Mouse (Mus musculus) embryonic stem cell, embryonic (primary cell): ENCODE results near the gene Lrp1.

Experiments used
- CTCF ChIA-PET, 4 experiments: fragments of 300-600 bp in 2 of 4; fragments of 350-600 bp in 2 of 4; sonication (Branson Sonifier 250); formaldehyde crosslinking; loops; one replicate each; lab custom pipeline; 2022; ENCODE audit warnings: inconsistent platforms in 2 of 4; lab: Charles Lee
- POLR2A ChIA-PET, 4 experiments: fragments of 300-600 bp in 2 of 4; fragments of 350-600 bp in 2 of 4; sonication (Branson Sonifier 250); formaldehyde crosslinking; loops; one replicate each; lab custom pipeline; 2022; ENCODE audit warnings: antibody characterized with exemption in 4 of 4, inconsistent platforms in 1 of 4; lab: Charles Lee

Lrp1 gene

DNA sequence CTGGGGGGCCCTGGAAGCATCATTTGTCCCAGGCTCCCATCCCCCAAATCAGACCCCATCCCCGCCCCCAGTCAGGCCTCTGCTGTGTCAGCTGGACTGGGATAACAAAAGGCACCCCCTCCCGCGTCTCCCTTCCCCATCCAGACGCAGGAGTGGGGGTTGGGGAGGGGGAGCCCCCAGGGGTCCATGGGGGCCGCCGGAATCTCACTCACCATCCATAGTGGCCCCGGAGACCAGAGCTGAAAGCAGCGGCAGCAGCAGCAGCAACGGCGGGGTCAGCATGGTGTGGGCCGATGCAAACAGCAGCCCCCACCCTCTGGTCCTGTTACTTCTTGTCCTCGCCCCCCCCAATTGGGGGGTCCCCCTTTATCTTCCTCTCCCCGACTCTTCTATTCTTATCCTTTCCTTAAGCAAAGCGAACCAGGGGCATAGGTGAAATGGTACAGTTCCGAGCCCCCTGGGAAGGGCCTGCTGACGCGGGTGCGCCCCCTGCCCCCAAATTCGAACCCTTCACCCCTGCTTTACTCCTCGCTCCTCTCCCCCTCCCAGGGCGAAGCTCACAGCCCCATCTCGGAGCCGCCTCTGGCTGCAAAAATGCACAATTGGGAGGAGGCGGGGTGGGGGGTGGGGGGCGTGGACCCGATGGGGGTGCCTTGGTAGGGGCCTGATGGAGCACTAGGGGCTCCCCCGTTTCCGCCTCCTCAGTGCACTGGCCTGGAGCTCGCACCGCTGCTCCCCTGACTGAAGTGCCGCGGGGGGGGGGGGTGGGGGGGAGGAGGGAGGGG is at the start of gene Lrp1:
Gene Lrp1 (minus strand): TSS at position 743 of the 785 bp plus-strand sequence.
- CTCF ChIA-PET: interaction anchor here (0.5 to 4.4 kb wide), 71 partner anchors 7 to 529 kb away, joined by 3 to 44 read pairs (median 5); partner anchors contain the start of genes Stat6 (in 3 of the 4), Mars (in 1 of the 4) and Ndufa4l2 (in 1 of the 4)
- POLR2A ChIA-PET: interaction anchor here (0.5 to 6.6 kb wide), 91 partner anchors 8 to 945 kb away, joined by 3 to 87 read pairs (median 4); partner anchors contain the start of genes Nab2 (in 3 of the 4), Naca (in 3 of the 4), Shmt2 (in 2 of the 4) and Stat6 (in 2 of the 4)

DNA sequence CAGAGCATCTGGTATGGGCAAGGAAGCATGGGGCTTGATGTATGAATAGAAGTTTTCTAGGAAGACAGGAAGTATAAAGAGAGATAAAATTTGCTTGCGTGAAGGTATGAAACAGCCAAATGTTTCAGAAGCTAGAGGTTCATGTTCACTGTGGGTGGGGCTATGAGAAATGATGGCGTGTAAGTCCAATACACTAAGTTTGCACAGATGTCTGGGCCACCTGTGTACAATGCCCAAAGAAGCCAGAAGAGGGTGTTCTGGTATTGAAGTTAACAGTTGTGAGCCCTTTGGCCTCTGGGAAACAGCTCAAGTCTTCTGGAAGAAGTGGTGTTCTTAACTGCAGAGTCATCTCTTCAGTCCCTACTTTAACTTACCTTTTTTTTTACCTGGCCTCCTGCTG is 49.2 kb upstream of the Lrp1 start:
- ChIA-PET POLR2A (interaction anchor here in 3 of 4 experiments (0.7 to 2.6 kb wide), 11 partner anchors 8 to 375 kb away, joined by 3 to 11 read pairs (median 5); partner anchors contain the start of gene Stat6 (in 1 of the 3)), CTCF (interaction anchor here (0.5 to 2.6 kb wide), 22 partner anchors 14 to 1051 kb away, joined by 3 to 14 read pairs (median 4); partner anchors contain the start of genes Stat6 (in 4 of the 4), Lrp1 (in 1 of the 4) and Zbtb39 (in 1 of the 4))

DNA sequence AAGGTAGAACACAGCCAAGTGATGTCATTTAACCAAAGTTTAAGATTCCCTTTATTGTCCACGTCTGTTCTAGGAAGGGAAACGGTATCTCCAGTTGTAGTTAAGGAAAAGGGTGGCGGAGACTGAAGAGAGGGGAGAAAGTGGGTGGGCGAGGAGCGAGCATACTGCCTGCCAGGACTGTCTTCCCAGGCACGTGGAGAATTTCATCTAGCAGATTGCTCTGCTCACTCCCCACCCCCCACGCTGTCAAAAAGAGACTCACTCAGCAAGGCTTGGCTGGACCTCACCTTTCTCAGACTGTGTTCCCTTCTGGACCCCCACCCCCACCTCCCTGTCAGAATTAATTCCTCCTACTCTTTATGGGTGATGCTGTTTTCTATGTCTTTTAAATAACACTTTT is 48.2 kb upstream of the Lrp1 start:
- ChIA-PET CTCF (interaction anchor here in 3 of 4 experiments (0.8 to 2.6 kb wide), 10 partner anchors 8 to 339 kb away, joined by 3 to 14 read pairs (median 4); partner anchors contain the start of genes Stat6 (in 2 of the 3) and Zbtb39 (in 1 of the 3)), POLR2A (interaction anchor here in 2 of 4 experiments (1.5 to 2.2 kb wide), 9 partner anchors 8 to 742 kb away, joined by 3 to 17 read pairs (median 11); partner anchors contain the start of genes Nabp2 (in 1 of the 2) and Rnf41 (in 1 of the 2))

DNA sequence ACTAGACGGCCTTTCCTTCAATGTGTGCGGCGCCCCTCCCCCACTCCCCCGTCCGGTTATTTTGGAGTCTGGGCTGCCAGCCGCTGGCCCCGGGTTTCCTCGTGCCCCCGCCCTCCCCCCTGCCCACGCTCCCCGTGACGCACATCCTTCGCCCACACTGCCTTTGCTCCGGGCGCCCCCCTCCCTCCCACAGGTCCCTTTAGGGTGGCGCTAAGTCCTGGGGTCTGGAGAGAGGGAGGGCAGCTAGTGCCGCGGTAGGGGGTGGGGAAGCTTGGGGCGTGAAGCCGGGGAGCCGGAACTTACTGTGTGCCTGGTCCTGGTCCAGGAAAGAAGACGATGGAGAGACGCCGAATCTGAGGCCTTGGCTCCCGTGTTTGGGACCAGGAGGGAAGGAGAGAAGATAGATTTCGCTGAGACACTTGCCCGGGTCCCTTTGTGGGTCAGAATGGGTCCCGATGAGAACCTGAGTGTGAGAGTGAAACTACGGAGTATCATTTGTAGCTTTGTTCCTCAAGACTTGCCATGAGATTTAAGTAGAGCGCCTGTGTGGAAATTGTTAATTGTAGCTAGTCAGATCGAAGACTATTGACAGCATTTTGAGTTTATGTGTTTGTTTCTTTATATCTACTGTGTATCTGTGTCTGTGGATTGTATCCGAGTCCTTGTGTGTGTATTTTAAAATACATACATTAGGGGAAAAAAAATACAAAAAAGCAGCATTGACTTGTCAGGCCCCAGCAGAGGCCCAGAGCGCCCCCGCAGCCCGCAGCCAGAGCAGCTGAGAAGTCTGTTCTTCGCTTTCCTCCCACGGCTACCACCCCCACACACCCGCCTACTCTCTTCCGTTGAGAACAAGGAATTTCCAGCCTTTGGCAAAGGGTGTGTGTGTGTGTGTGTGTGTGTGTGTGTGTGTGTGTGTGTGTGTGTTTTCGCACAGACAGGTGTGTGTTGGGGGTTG is 47.4 kb upstream of the Lrp1 start, which contains the start of gene Nab2:
Gene Nab2 (minus strand): TSS at position 476 of the 958 bp plus-strand sequence.
- CTCF ChIA-PET: interaction anchor here (0.5 to 1.9 kb wide), 26 partner anchors 9 to 887 kb away, joined by 3 to 12 read pairs (median 3); partner anchors contain the start of genes Stat6 (in 3 of the 4), Myo1a (in 1 of the 4) and Zbtb39 (in 1 of the 4)
- POLR2A ChIA-PET: interaction anchor here in 3 of 4 experiments (0.6 to 5.8 kb wide), 80 partner anchors 8 to 743 kb away, joined by 3 to 57 read pairs (median 4); partner anchors contain the start of genes Lrp1 (in 3 of the 3), Atp5b (in 2 of the 3), Nabp2 (in 2 of the 3) and Naca (in 2 of the 3)

DNA sequence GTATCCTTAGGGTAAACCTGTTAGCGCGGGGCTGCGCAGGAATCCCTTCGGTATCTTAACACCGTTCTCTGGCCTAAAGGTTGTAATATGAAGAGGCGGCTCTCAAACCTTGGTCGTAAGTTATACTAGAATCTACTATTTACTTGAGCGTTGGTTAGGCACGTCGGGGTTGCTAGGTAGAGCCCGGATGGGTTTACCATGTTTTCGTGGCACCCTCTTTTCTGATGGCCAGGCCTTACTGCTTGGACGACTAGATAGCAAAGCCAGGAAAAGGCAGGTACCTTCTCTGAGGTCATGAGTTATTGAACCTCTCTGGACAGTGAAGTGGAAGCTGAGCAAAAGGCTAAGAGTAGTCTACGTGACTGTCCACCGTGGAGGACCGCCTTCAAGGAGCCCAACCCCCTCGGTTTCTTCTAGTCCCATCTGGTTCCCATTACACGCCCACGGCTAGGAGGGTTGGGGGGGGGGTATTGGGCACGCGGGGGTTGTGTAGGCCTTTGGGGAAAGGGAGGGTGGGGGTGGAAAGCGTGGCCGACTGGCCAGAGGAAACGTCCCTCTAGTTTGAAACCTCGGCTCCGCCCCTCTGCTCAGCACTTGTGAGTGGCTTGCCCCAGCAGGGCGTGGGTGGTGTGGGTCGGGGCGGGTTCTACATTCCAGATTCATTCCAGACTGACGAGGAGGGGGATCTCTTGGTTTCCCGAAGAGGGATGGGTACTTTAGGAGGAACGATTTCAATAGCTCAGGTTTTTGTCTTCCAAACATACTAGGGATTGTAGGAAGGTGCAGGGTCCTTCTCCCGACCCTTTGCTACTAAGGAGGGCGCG is 46.5 kb upstream of the Lrp1 start:
- CTCF ChIA-PET: interaction anchor here (0.5 to 1.9 kb wide), 26 partner anchors 10 to 888 kb away, joined by 3 to 12 read pairs (median 4); partner anchors contain the start of genes Stat6 (in 3 of the 4), Myo1a (in 1 of the 4) and Zbtb39 (in 1 of the 4)
- POLR2A ChIA-PET: interaction anchor here (0.6 to 5.8 kb wide), 85 partner anchors 8 to 744 kb away, joined by 3 to 57 read pairs (median 4); partner anchors contain the start of genes Lrp1 (in 3 of the 4), Atp5b (in 2 of the 4), Nabp2 (in 2 of the 4) and Naca (in 2 of the 4)

DNA sequence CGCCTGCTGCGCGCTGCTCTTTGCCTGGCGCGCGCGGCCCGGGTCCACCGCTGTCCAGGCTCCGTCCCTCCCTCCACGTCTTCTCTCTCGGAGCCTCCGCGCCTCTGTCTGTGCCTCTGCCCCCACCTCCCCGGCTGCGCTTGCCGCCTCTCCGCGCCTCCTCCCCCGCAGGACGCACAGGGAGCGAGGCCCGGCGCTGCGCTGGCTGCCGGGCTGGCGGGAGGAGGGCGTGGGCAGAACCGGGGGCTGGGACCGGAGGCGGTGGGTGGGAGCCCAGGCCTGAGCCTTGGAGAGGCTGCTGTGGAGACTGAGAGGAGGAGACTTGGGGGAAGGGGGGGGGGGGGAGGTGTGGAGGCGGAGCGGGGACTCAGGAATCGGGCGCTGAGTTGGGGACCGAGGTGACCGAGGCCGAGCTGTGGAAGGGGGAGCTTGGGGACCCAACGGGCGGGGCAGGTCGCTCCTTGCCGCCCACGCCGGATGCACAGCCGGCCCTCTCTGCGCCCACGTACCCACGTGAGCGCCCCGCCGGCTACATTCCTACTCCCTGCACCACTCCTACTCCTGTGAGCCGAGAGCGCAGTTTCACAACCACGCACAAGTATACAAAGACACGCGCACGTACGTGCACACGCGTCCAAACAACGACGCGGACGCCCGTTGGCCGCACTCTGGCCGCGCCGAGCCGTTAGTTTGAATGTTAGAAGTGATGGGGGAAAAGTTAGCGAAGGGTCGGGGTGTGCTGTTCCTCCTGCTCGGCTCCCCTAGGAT is 45.7 kb upstream of the Lrp1 start, which contains the start of gene Nemp1:
Gene Nemp1 (plus strand): TSS at position 401 of the 768 bp plus-strand sequence.
- ChIA-PET CTCF (interaction anchor here in 3 of 4 experiments (0.5 to 1.5 kb wide), 8 partner anchors 10 to 469 kb away, joined by 3 to 7 read pairs (median 4); partner anchors contain the start of gene Stat6 (in 1 of the 3)), POLR2A (interaction anchor here in 3 of 4 experiments (0.5 to 5.8 kb wide), 24 partner anchors 8 to 745 kb away, joined by 3 to 57 read pairs (median 4); partner anchors contain the start of genes Stat6 (in 2 of the 3), Lrp1 (in 1 of the 3), Nabp2 (in 1 of the 3) and Naca (in 1 of the 3))

DNA sequence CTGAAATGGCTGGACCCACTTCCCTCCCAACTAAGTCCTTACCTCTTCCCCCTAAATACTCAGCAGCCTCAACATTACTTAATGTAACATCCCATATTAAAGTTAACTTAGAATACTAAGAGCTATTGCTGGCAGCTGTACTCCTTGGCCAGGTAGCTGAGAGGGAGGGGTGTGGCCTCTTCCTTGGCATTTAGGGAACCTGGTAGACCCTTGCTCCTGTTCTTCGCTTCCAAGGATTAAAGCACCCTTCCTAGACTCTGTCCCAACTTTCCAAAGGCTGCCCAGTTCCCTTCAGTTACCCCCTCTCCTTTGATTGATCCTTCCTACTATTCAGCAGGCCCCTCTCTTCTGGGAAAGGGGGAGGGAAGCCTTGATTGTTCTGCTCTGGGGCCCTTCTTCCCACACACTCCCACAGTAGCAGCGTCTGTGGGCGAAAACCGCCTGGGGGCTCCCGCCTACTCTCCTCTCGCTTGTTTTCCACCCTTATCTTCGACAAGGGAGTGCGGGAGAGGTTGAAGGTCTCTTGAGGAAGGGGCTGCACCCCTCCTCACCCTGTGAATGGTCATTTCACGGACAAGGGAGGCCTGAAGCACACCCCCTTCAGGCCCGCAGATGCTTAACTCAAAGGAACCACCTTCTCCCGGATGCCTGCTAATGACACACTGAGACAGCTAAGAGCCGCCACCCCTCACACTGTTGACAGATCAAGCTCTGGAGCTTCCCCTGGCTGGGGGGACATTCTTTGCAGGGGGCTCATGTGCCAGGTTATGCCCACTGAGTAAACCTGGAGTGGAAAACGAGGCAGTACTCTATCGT is 44.6 kb upstream of the Lrp1 start:
- POLR2A ChIA-PET: interaction anchor here in 3 of 4 experiments (0.5 to 5.8 kb wide), 20 partner anchors 11 to 374 kb away, joined by 3 to 57 read pairs (median 3); partner anchors contain the start of genes Stat6 (in 2 of the 3) and Lrp1 (in 1 of the 3)
- CTCF ChIA-PET: interaction anchor here in 3 of 4 experiments (0.5 to 2.4 kb wide), 10 partner anchors 11 to 703 kb away, joined by 3 to 7 read pairs (median 4); partner anchors contain the start of gene Stat6 (in 2 of the 3)

DNA sequence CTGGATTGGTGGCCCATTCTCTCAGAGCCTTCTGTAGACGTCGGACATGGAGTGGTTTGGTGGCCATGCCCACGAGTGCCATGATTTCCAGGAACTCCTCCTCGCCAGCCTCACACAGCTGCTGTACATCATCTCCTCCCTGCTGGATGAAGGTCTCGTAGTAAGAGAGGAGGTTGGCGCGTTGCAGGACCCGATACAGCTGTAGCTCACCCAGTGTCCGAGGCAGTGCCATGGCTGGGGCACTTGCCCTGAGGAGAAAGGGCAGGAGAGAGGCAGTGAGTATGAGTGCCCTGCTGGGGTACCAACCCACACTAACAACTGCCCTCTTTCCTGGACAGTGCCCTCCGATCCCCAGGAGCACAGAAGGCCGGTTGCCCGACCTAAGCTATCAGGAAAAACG is 43.9 kb upstream of the Lrp1 start:
- ChIA-PET CTCF (interaction anchor here in 2 of 4 experiments (0.5 to 2.8 kb wide), 5 partner anchors 21 to 702 kb away, joined by 3 to 9 read pairs (median 4); partner anchors contain the start of genes Stat6 (in 1 of the 2) and Zbtb39 (in 1 of the 2)), POLR2A (interaction anchor here in 3 of 4 experiments (0.9 to 5.8 kb wide), 12 partner anchors 11 to 638 kb away, joined by 3 to 57 read pairs (median 3); partner anchors contain the start of genes Stat6 (in 2 of the 3), Lrp1 (in 1 of the 3) and Pan2 (in 1 of the 3))

DNA sequence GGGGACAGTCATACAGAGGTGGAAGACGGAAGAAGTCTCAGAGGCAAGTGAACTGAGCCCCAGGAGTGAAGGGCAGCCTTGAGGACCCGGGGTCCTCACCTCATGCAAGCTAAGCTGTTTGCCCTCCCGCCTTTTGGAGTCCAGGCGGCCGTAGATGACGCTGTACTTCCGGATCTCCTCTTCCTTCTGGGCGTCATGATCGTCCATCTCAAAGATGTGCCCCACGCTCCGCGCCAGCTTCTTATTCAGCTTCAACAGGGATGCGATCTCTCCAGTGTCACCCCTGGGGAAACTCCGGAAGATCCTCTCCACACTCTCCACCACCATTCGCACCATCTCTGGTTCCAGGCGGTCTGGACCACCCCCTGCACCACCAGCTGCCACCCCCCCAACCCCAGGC is 43.2 kb upstream of the Lrp1 start:
- POLR2A ChIA-PET: interaction anchor here in 3 of 4 experiments (0.5 to 5.8 kb wide), 10 partner anchors 11 to 639 kb away, joined by 3 to 57 read pairs (median 4); partner anchors contain the start of genes Stat6 (in 2 of the 3), Lrp1 (in 1 of the 3) and Pan2 (in 1 of the 3)

DNA sequence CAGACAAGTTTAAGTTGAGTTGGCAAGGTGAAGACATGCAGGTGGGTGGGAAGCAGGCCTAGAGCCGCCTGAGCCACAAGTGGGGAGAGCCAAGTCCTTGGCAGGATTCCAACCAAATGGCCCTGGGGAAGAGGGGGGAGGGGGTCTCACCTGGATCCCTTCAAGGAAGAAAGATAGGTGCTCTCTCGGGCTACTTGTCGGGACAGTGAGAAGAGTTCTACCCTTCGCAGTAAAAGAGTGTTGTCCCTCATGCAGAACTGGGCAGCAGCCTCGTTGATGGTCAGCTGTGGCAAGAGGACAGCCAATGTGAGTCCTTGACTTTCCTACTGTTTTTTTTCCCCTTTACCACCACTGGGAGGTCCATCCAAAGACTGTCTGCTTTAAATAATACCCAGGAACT is 42.6 kb upstream of the Lrp1 start:
- CTCF ChIA-PET: interaction anchor here in 3 of 4 experiments (0.7 to 2.8 kb wide), 7 partner anchors 22 to 428 kb away, joined by 3 to 13 read pairs (median 5); partner anchors contain the start of genes Stat6 (in 2 of the 3), Lrp1 (in 1 of the 3) and Zbtb39 (in 1 of the 3)
- POLR2A ChIA-PET: interaction anchor here in 2 of 4 experiments (0.5 to 5.8 kb wide), 7 partner anchors 10 to 373 kb away, joined by 3 to 28 read pairs (median 5); partner anchors contain the start of genes Lrp1 (in 1 of the 2) and Stat6 (in 1 of the 2)

More for the DNA sequence above, 43.2 kb upstream of the Lrp1 start:
- CTCF ChIA-PET: interaction anchor here in 3 of 4 experiments (0.7 to 2.8 kb wide), 6 partner anchors 22 to 429 kb away, joined by 3 to 9 read pairs (median 4); partner anchors contain the start of genes Stat6 (in 2 of the 3) and Zbtb39 (in 1 of the 3)

DNA sequence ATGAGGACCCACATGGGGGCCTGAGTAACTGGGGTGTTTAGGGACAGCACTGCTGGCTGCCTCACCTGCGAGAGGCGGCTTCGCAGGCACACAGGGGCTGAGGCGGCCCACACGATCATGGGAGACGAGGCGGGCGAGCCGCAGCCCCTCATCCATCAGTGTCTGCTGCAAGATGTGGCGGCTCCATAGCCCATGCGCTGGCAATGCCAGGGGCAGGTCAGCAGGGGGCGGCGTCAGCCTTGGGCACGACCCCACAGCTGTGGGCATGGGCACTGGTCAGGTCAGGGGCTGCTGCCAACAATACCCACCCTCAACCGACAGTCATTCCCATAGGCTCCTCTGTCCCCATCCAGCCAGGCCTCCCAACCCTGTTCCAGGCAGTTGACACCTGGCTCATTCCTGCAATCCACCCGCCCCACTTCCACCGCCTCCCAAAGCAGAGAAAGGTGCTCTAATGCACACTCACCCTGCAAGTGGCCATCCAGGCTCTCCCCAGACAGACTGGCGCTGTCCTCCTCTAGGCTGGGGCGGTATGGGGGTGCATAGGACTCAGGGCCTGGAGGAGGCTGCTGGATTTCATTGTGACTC is 41.8 kb upstream of the Lrp1 start:
- ChIA-PET CTCF (interaction anchor here (0.6 to 2.8 kb wide), 20 partner anchors 9 to 550 kb away, joined by 3 to 19 read pairs (median 4); partner anchors contain the start of genes Stat6 (in 2 of the 4), Lrp1 (in 1 of the 4) and Zbtb39 (in 1 of the 4)), POLR2A (interaction anchor here in 3 of 4 experiments (0.7 to 5.8 kb wide), 29 partner anchors 8 to 749 kb away, joined by 3 to 28 read pairs (median 4); partner anchors contain the start of genes Stat6 (in 3 of the 3), Atp5b (in 1 of the 3), Baz2a (in 1 of the 3) and Cs (in 1 of the 3))

DNA sequence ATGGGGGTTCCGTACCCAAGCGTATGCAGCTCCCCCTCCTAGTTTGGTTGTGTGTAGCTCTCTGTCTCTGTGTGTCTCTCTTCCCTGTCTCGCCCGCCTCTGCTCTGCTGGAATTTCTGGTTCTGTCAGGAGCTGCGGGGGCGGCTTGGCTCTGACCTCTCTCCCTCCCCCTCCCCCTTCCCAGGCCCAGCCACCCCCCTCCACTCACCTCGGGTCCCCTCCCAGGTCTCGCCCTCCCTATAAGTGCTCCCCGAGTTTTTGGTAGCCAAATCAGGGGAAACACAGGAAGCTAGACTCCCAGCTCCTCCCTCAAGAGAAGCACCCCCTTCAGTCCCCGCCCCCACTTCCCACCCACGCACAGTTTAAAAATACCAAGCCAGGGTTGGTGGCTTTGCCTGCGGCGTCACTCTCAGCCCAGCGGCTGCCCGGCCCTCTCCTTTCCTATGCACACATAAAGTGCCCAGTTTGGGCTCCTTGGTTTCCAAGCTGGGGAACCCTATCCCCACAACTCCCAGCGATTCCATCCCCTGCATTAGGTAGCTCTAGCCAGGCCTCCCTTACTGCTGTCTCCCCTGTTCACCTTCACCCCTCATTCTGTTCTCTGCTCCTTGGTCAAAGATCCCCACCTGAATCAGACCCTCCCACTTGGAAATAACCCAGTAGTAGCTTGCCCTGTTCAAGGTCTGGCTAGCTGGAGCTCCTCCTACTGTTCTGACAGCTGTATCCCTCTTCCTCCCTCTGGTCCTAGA is 41.1 kb upstream of the Lrp1 start:
- ChIA-PET CTCF (interaction anchor here (0.6 to 2.8 kb wide), 25 partner anchors 9 to 551 kb away, joined by 3 to 19 read pairs (median 4); partner anchors contain the start of genes Lrp1 (in 2 of the 4), Stat6 (in 2 of the 4) and Zbtb39 (in 1 of the 4)), POLR2A (interaction anchor here in 3 of 4 experiments (0.6 to 5.1 kb wide), 32 partner anchors 9 to 750 kb away, joined by 3 to 27 read pairs (median 4); partner anchors contain the start of genes Stat6 (in 3 of the 3), Atp5b (in 1 of the 3), Baz2a (in 1 of the 3) and Cs (in 1 of the 3))
